Mouse (Mus musculus): ENCODE measurements at regions not wholly inside any gene's neighbourhood (a gene's known extent, or its start where the extent isn't known, plus 50 kb on each side); places are given as distances from the start of the nearest gene placed in this dataset.

GRCm38 (mm10) chr1:90279066-90279839 is 75.5 kb downstream of the Ackr3 start:
- TF ChIP-seq POLR2A (IDR thresholded peaks at IDR 0.05; ENCODE audit: low read depth, low read length) (no peak), CTCF (IDR thresholded peaks at IDR 0.05; ENCODE audit: extremely low read depth, insufficient read length, insufficient replicate concordance, low read depth, low read length) (no peak)

All from small intestine, adult 2 months (tissue).